Mouse (Mus musculus) NIH3T3 (cell line): ENCODE measurements around the gene Exoc3l.
A peak's percentile ranks its signal among the peaks of the same experiment; 100 is the strongest.

Source experiments
- DNase-seq: peaks from one replicate; pipeline ENCODE4 v3.0.0-alpha.2; 2012; ENCODE audit warnings: low read depth

Gene Exoc3l

DNA sequence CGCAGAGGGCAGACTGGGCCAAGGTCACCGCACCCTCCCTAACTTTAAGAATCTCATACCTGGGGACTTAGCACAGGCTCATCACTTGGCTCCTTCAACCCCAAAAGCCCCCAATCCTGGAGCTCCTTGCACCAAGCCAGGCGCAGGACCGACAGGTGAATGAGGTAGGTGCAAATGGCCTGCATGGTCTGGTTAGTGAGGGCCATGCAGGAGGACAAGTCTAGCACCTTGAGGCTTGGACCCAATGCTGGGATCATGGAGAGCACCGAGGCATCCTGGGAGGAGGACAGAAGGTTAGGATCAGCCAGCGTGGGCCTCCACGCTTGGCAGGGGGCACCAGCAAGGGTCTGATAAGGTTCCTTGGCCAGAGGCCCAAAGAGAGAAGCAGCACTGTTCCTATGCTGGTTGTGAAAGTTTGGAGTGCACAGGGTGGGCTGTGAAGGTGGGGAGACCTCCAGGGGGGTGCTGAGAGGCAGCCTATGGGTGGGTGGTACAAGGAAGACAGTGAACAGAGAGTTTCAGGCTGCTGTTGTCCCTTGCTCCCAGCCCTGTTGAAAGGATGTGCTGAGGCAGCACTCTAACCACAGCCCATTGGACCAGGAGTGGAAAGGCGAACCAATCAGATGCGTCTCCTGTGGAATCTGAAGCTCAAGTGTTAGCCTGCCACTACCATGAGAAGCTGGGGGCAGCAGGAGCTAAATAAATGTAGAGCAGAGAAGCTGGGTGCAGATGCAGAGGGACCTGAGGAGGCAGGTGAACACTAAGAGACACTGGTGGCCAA is 17.9 kb upstream of the Exoc3l start:
- no peak for DNase-seq

GRCm38 (mm10) chr8:105312891-105313481 is 17.1 kb upstream of the Exoc3l start:
- no peak for DNase-seq

DNA sequence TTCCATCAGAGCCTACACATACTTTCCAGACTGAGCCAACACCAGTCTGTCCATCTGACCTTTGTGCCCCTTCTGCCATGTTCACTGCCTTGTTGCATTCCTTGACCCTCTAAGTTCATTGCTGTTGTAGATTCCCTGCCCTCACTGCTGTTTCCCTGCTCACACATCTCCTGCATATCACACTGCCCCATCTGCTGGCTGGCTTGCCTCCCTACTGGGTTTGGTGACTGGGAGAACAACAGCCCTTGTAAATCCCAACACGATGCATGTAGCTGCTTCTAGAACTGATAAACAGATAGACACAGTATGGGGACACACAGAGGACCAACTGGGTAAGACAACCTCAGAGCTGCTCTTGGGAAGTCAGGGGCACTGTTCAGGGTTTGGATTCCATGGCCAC is 15.8 kb upstream of the Exoc3l start:
- DNase-seq = no peak

DNA sequence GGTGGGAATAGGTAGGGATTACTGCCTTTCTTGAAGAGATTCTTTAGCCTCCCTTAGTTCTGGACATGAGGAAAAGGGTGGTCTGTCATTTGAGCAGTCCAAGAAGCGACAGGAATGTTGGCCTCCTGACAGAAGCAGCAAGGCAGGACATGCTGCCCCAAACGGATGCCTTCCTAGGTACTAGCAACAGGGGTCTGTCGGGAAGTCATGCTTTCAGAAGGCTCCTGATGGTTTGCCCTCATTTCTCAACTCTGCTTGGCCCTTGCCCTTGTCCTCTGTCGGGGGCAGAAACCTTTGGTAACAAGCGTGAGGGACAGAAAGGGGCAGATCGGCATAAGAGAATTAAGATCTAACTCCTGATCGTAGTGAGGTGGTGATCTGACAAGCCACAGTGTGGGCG is 14.2 kb upstream of the Exoc3l start:
- DNase-seq = no peak

- no peak for DNase-seq
Measured at GRCm38 (mm10) chr8:105309142-105309847, 13.4 kb upstream of the Exoc3l start.

DNA sequence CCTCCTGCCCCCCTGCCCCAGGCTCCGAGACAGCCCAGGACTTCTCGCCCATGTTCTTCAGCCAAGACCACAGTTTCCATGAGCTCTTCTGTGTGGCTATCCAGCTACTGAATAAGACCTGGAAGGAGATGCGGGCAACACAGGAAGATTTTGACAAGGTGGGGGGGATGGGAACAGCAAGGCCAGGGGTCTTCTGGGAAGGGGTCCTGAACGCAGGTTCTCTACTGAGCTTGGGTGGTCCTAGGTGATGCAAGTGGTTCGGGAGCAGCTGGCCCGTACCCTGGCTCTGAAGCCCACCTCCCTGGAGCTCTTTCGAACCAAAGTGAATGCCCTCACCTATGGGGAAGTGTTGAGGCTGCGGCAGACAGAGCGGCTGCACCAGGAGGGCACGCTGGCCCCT is 12.5 kb upstream of the Exoc3l start:
- DNase-seq = no peak

DNA sequence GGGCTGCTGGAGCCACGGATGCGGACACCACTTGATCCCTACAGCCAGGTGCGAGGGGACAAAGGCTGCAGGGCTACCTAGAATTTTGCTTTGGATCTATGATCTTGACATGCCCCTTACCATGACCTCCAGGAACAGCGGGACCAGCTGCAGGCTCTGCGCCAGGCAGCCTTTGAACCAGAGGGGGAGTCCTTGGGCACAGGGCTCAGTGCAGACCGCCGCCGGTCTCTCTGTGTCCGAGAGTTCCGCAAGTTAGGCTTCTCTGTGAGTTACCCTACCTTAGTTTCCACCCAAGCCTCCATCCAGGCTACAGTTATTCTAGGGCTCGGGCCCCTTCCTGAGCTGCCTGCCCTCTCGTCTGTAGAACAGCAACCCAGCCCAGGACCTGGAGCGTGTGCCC is 11.8 kb upstream of the Exoc3l start:
- no peak for DNase-seq

- no peak for DNase-seq
Measured at GRCm38 (mm10) chr8:105306146-105306691, 10.3 kb upstream of the Exoc3l start.

- peak; percentile 36 for DNase-seq
Measured at GRCm38 (mm10) chr8:105305211-105306145, 9.6 kb upstream of the Exoc3l start, which contains the start of gene Elmo3. Gene Elmo3, plus strand, starts transcription at chr8:105305601.

GRCm38 (mm10) chr8:105304325-105305210 is 8.7 kb upstream of the Exoc3l start:
- DNase-seq = peak; percentile 61

DNA sequence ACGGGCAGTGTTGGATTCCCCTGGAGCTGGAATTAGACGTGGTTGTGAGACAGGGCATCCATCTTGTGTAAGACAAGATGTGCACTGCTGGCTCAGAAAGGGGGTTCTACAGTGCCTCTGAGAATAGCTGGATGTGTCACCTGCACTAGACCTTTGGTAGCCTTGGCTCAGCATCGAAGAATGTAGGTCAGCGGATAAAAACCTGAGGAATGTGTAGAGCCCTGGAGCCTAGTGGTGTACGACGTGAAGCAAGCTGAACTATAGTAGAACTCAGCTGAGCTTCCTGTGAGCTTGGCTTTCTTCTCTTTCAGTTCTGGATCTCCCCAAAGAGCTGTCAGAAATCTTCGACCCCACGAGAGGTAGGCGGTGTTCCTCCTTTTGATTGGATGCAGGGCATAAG is 8.0 kb upstream of the Exoc3l start:
- DNase-seq = no peak

DNA sequence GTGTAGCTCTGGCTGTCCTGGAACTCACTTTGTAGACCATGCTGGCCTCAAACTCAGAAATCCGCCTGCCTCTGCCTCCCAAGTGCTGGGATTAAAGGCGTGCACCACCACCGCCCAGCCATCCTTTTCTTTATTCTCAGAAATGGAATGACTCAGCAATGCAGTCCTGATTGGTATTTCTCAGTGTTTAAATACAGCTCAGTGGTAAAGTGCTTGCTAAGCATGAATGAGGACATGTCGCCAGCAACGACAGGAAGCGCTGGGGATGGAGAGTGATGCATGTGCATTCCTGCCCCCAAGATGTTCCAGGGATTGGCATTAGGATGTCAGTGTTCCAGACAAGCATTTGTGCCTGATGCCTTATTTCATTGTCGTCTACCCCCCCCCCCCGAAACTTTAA is 7.5 kb upstream of the Exoc3l start:
- DNase-seq = peak; percentile 33

DNA sequence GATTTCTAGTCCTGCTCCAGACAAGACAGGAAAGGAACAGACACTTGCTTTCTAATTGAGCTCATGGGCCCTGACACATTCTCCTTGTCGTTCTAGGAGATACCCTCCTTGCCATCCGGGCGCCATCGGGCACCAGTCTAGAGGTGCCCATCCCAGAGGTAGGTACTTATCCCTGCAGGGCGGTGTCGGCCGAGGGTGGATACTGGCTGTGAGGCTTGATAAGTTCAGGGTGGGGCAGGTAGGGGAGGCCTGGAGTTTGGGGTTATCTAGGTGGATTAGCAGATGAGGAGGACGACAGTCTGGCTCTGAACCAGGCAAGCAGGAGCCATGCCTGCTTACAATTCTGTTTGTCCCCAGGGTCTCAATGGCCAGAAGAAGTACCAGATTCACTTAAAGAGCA is 4.1 kb upstream of the Exoc3l start:
- DNase-seq = no peak

DNA sequence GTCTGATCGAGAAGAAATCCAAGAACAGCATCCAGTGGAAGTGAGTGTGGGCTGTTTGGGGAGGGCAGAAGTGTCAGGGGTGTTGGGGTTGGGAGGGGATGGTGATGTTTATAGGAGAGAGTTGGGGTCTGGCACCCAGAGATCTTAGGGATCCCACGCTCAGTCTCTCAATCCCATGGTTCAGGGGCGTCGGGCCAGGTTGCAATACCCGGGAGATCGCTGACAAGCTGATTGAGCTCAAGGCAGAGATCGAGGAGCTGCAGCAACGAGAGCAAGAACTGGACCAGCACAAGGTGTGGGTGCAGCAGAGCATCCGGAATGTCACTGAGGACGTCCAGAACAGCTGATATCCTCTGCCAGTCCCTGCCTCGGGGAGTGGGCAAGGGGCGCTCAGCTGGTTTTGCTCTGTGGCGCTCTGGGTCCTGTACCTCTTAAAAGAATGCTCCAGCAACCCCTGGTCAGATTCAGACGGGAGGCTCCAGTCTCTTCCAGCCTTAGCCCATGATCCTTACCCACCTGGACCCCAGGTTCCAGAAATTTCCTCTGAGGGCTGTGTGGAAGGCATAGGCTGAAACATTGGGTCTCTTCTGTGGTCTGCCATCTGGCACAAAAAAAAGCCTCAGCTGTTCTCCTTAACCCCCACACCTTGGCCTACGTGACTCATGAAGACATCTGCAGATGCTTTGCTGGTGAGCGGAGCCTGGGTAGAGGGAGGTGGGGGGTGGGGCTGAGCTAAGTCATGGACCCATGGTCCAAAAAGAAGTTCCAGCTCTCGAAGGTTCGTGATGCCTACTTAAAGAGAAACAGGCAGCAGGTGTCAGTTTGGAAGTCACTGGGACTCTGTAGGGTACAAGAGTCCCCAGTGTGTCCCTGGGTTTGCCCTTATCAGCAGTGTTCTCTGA is 2.7 kb upstream of the Exoc3l start:
- DNase-seq = peak; percentile 73

- DNase-seq = peak; percentile 95
Measured at GRCm38 (mm10) chr8:105297511-105298192, 1.8 kb upstream of the Exoc3l start, which contains the start of gene E2f4. Gene E2f4, plus strand, starts transcription at chr8:105297663.

- no peak for DNase-seq
Measured at GRCm38 (mm10) chr8:105295256-105295655, 645 bp downstream of the Exoc3l start.

- no peak for DNase-seq
Measured at GRCm38 (mm10) chr8:105294776-105295175, 1.1 kb downstream of the Exoc3l start.

- no peak for DNase-seq
Measured at GRCm38 (mm10) chr8:105293405-105293804, 2.5 kb downstream of the Exoc3l start.

GRCm38 (mm10) chr8:105292471-105292870 is 3.4 kb downstream of the Exoc3l start:
- DNase-seq = peak; percentile 83
